Mouse (Mus musculus) forebrain, embryonic 12.5 days (tissue): ENCODE measurements around the gene Slbp. TPM values are rescaled to one million over a fixed set of nuclear protein-coding genes. Genes with fewer than 3 reads are reported as not detected.

Experiments
- ATAC-seq: fragments of 200-750 bp; cut with Nextera tagmentation; 2 replicates; pipeline ENCODE4 v1.8.0; 2017; ENCODE audit warnings: moderate TSS enrichment; ENCODE audit not compliant: low FRiP score
- H3K27ac ChIP-seq: fragments of 300-500 bp; sonication (generic); 2 replicates; pipeline ENCODE4 v1.5.1; 2016; ENCODE audit warnings: mild to moderate bottlenecking
- H3K27me3 ChIP-seq: fragments of 300-500 bp; sonication (generic); 2 replicates; pipeline ENCODE4 v1.6.1; 2016; ENCODE audit warnings: mild to moderate bottlenecking
- H3K36me3 ChIP-seq: fragments of 300-500 bp; sonication (generic); replicated peaks from 2 replicates; pipeline ENCODE4 v1.6.1; 2016; ENCODE audit warnings: mild to moderate bottlenecking
- H3K4me1 ChIP-seq: fragments of 300-500 bp; sonication (generic); 2 replicates; pipeline ENCODE4 v1.6.1; 2016
- H3K4me2 ChIP-seq: fragments of 300-500 bp; sonication (generic); 2 replicates; pipeline ENCODE4 v1.6.1; 2016; ENCODE audit warnings: mild to moderate bottlenecking, moderate library complexity
- H3K4me3 ChIP-seq: fragments of 300-500 bp; sonication (generic); replicated peaks from 2 replicates; pipeline ENCODE4 v1.5.1; 2016; ENCODE audit warnings: mild to moderate bottlenecking
- H3K9ac ChIP-seq: fragments of 300-500 bp; sonication (generic); 2 replicates; pipeline ENCODE4 v1.6.1; 2016; ENCODE audit warnings: mild to moderate bottlenecking
- H3K9me3 ChIP-seq: fragments of 300-500 bp; sonication (generic); 2 replicates; pipeline ENCODE4 v1.6.1; 2016
- WGBS: fragments of 180-500 bp; shearing (Covaris S2); methylation state at CpG from one replicate; pipeline ENCODE4 v1.1.7; 2016; 5-methylcytosine and 5-hydroxymethylcytosine counted together
- polyA plus RNA-seq: library from polyadenylated mRNA; unstranded; fragments of >200 nt; fragmentation: Nextera tagmentation; extraction: Ambion mirVana; gene quantifications from 2 replicates; pipeline ENCODE4 v1.2.1, GENCODE M21; 2016

Slbp gene
- polyA plus RNA-seq, 1 experiment from 2014 or later = 268 TPM

- H3K4me1 ChIP-seq = no peaks in the 10 kb centered on the region
- no peak overlapping the region for H3K4me3 ChIP-seq
- 40% methylated on average over 3 of the region's 3 CpGs for WGBS
- no peak overlapping the region for H3K4me2 ChIP-seq
- ATAC-seq = no peak
- no peak overlapping the region for H3K27ac ChIP-seq
- no peak overlapping the region for H3K9ac ChIP-seq
- peaks cover 73% of the 10 kb centered on the region for H3K36me3 ChIP-seq
- H3K27me3 ChIP-seq = no peaks in the 10 kb centered on the region
- no peaks in the 10 kb centered on the region for H3K9me3 ChIP-seq
These were observed 11.7 kb downstream of the Slbp start for GRCm38 (mm10) chr5:33640652-33641051.

GRCm38 (mm10) chr5:33638826-33639225 is 13.5 kb downstream of the Slbp start:
- H3K27ac ChIP-seq = no peak overlapping the region
- no peak for ATAC-seq
- H3K27me3 ChIP-seq = no peaks in the 10 kb centered on the region
- H3K36me3 ChIP-seq = peaks cover 61% of the 10 kb centered on the region
- no peaks in the 10 kb centered on the region for H3K4me1 ChIP-seq
- H3K9me3 ChIP-seq = no peaks in the 10 kb centered on the region
- no peak overlapping the region for H3K4me2 ChIP-seq
- H3K9ac ChIP-seq = no peak overlapping the region
- 75% methylated on average over 4 of the region's 4 CpGs for WGBS
- H3K4me3 ChIP-seq = no peak overlapping the region

GRCm38 (mm10) chr5:33637606-33638350 is 14.6 kb downstream of the Slbp start:
- Histone ChIP-seq H3K27me3 (no peaks in the 10 kb centered on the region), H3K4me1 (no peaks in the 10 kb centered on the region), H3K36me3 (peaks cover 51% of the 10 kb centered on the region), H3K9me3 (no peaks in the 10 kb centered on the region), H3K9ac (no peak overlapping the region), H3K27ac (no peak overlapping the region), H3K4me2 (no peak overlapping the region), H3K4me3 (no peak overlapping the region)
- ATAC-seq = no peak
- WGBS = 87% methylated on average over 3 of the region's 3 CpGs

- no peaks in the 10 kb centered on the region for H3K9me3 ChIP-seq
- no peak overlapping the region for H3K4me2 ChIP-seq
- 0 out of 2 replicates have a peak, but pooled peaks cover 4% of the 10 kb centered on the region for H3K27me3 ChIP-seq
- H3K4me1 ChIP-seq = peaks cover 8% of the 10 kb centered on the region
- no peak overlapping the region for H3K27ac ChIP-seq
- no peak overlapping the region for H3K9ac ChIP-seq
- H3K36me3 ChIP-seq = peaks cover 30% of the 10 kb centered on the region
- 88% methylated on average over 3 of the region's 3 CpGs for WGBS
- H3K4me3 ChIP-seq = no peak overlapping the region
- no peak for ATAC-seq
These were observed 17.0 kb downstream of the Slbp start for GRCm38 (mm10) chr5:33635361-33635760.

GRCm38 (mm10) chr5:33632526-33632925 is 19.8 kb downstream of the Slbp start:
- no peak overlapping the region for H3K4me3 ChIP-seq
- 0 out of 2 replicates have a peak, but pooled peaks cover 4% of the 10 kb centered on the region for H3K27me3 ChIP-seq
- ATAC-seq = no peak
- H3K4me2 ChIP-seq = no peak overlapping the region
- no peak overlapping the region for H3K27ac ChIP-seq
- no peaks in the 10 kb centered on the region for H3K9me3 ChIP-seq
- peaks cover 25% of the 10 kb centered on the region for H3K4me1 ChIP-seq
- no peak overlapping the region for H3K9ac ChIP-seq
- peaks cover 15% of the 10 kb centered on the region for H3K36me3 ChIP-seq
- 90% methylated on average over 1 of the region's 1 CpGs for WGBS

GRCm38 (mm10) chr5:33630615-33631014 is 21.8 kb downstream of the Slbp start:
- H3K9me3 ChIP-seq = no peaks in the 10 kb centered on the region
- H3K9ac ChIP-seq = 0 out of 2 replicates have a peak overlapping the region, but pooled peaks have one; percentile 21
- peaks cover 3% of the 10 kb centered on the region for H3K36me3 ChIP-seq
- peaks cover 25% of the 10 kb centered on the region for H3K4me1 ChIP-seq
- ATAC-seq = no peak
- H3K27ac ChIP-seq = no peak overlapping the region
- 0 out of 2 replicates have a peak, but pooled peaks cover 4% of the 10 kb centered on the region for H3K27me3 ChIP-seq
- peak overlapping the region; percentile 88; the same call in 1 of the 2 replicates for H3K4me2 ChIP-seq
- WGBS = 84% methylated on average over 4 of the region's 4 CpGs
- H3K4me3 ChIP-seq = peak overlapping the region; percentile 76; the same call in 1 of the 2 replicates

GRCm38 (mm10) chr5:33630061-33630460 is 22.3 kb downstream of the Slbp start:
- WGBS = 7% methylated on average over 9 of the region's 9 CpGs
- Histone ChIP-seq H3K36me3 (peaks cover 3% of the 10 kb centered on the region; the same call in 1 of the 2 replicates), H3K27me3 (0 out of 2 replicates have a peak, but pooled peaks cover 4% of the 10 kb centered on the region), H3K27ac (peak overlapping the region; percentile 59), H3K4me3 (peak overlapping the region; percentile 76), H3K4me2 (peak overlapping the region; percentile 88), H3K9ac (peak overlapping the region; percentile 83), H3K4me1 (peaks cover 25% of the 10 kb centered on the region), H3K9me3 (no peaks in the 10 kb centered on the region)
- peak; percentile 24 for ATAC-seq

GRCm38 (mm10) chr5:33629301-33629987 is 22.9 kb downstream of the Slbp start, which contains the start of the genes Fam53a and Gm9903:
Gene Fam53a (minus strand): TSS chr5:33629635.
Gene Gm9903 (plus strand): TSS chr5:33629925.
- Histone ChIP-seq H3K4me3 (peak within 1 kb of the TSS; percentile 76), H3K36me3 (no peaks in the 10 kb centered on the region), H3K9me3 (no peaks in the 10 kb centered on the region), H3K27me3 (0 out of 2 replicates have a peak, but pooled peaks cover 4% of the 10 kb centered on the region), H3K9ac (peak within 1 kb of the TSS; percentile 83), H3K27ac (peak within 1 kb of the TSS; percentile 92), H3K4me1 (peaks cover 25% of the 10 kb centered on the region), H3K4me2 (peak within 1 kb of the TSS; percentile 88)
- WGBS = under 1% methylated on average over 89 of the region's 99 CpGs
- ATAC-seq = peak; percentile 96

- Histone ChIP-seq H3K4me1 (peaks cover 25% of the 10 kb centered on the region), H3K27ac (peak overlapping the region; percentile 92), H3K36me3 (no peaks in the 10 kb centered on the region), H3K4me2 (peak overlapping the region; percentile 88), H3K4me3 (peak overlapping the region; percentile 76), H3K9me3 (no peaks in the 10 kb centered on the region), H3K27me3 (0 out of 2 replicates have a peak, but pooled peaks cover 4% of the 10 kb centered on the region), H3K9ac (peak overlapping the region; percentile 83)
- WGBS = under 1% methylated on average over 24 of the region's 24 CpGs
- ATAC-seq = no peak
These were observed 23.5 kb downstream of the Slbp start for GRCm38 (mm10) chr5:33628820-33629300.

- Histone ChIP-seq H3K36me3 (no peaks in the 10 kb centered on the region), H3K9ac (0 out of 2 replicates have a peak overlapping the region, but pooled peaks have one; percentile 9), H3K9me3 (no peaks in the 10 kb centered on the region), H3K4me3 (peak overlapping the region; percentile 76), H3K27me3 (0 out of 2 replicates have a peak, but pooled peaks cover 4% of the 10 kb centered on the region), H3K27ac (no peak overlapping the region), H3K4me2 (peak overlapping the region; percentile 88), H3K4me1 (peaks cover 25% of the 10 kb centered on the region)
- 50% methylated on average over 4 of the region's 4 CpGs for WGBS
- ATAC-seq = no peak
These were observed 24.4 kb downstream of the Slbp start for GRCm38 (mm10) chr5:33627968-33628367.

- H3K27ac ChIP-seq = no peak overlapping the region
- ATAC-seq = no peak
- H3K9me3 ChIP-seq = no peaks in the 10 kb centered on the region
- peaks cover 3% of the 10 kb centered on the region for H3K36me3 ChIP-seq
- 94% methylated on average over 3 of the region's 3 CpGs for WGBS
- H3K4me1 ChIP-seq = peaks cover 9% of the 10 kb centered on the region
- H3K9ac ChIP-seq = no peak overlapping the region
- H3K27me3 ChIP-seq = no peaks in the 10 kb centered on the region
- no peak overlapping the region for H3K4me2 ChIP-seq
- H3K4me3 ChIP-seq = no peak overlapping the region
These were observed 28.6 kb downstream of the Slbp start for GRCm38 (mm10) chr5:33623766-33624165.

- ATAC-seq = no peak
- no peaks in the 10 kb centered on the region for H3K9me3 ChIP-seq
- 90% methylated on average over 2 of the region's 2 CpGs for WGBS
- H3K4me3 ChIP-seq = no peak overlapping the region
- H3K4me1 ChIP-seq = no peaks in the 10 kb centered on the region
- no peaks in the 10 kb centered on the region for H3K27me3 ChIP-seq
- H3K4me2 ChIP-seq = no peak overlapping the region
- no peak overlapping the region for H3K9ac ChIP-seq
- peaks cover 3% of the 10 kb centered on the region for H3K36me3 ChIP-seq
- no peak overlapping the region for H3K27ac ChIP-seq
These were observed 29.7 kb downstream of the Slbp start for GRCm38 (mm10) chr5:33622671-33623070.
